Mouse (Mus musculus): ENCODE results near the gene Blmh. TPM values are rescaled to one million over a fixed set of nuclear protein-coding genes. Genes with fewer than 3 reads are reported as not detected.

Gene Blmh
- polyA plus RNA-seq, 1 experiment from 2014 or later, result 134 TPM

GRCm38 (mm10) chr11:76898751-76899150 is 25.9 kb upstream of the Blmh start:
- no peak overlapping the region for H3K4me2 ChIP-seq (replicated peaks)
- ATAC-seq (replicated peaks), result no peak
- H3K9ac ChIP-seq (replicated peaks), result no peak overlapping the region
- H3K27ac ChIP-seq (replicated peaks), result no peak overlapping the region
- no peaks in the 10 kb centered on the region for H3K27me3 ChIP-seq
- H3K36me3 ChIP-seq, result no peaks in the 10 kb centered on the region
- no peaks in the 10 kb centered on the region for H3K9me3 ChIP-seq
- H3K4me1 ChIP-seq, result no peaks in the 10 kb centered on the region
- no peak overlapping the region for H3K4me3 ChIP-seq
- WGBS, result 91% methylated on average over 3 of the region's 3 CpGs

DNA sequence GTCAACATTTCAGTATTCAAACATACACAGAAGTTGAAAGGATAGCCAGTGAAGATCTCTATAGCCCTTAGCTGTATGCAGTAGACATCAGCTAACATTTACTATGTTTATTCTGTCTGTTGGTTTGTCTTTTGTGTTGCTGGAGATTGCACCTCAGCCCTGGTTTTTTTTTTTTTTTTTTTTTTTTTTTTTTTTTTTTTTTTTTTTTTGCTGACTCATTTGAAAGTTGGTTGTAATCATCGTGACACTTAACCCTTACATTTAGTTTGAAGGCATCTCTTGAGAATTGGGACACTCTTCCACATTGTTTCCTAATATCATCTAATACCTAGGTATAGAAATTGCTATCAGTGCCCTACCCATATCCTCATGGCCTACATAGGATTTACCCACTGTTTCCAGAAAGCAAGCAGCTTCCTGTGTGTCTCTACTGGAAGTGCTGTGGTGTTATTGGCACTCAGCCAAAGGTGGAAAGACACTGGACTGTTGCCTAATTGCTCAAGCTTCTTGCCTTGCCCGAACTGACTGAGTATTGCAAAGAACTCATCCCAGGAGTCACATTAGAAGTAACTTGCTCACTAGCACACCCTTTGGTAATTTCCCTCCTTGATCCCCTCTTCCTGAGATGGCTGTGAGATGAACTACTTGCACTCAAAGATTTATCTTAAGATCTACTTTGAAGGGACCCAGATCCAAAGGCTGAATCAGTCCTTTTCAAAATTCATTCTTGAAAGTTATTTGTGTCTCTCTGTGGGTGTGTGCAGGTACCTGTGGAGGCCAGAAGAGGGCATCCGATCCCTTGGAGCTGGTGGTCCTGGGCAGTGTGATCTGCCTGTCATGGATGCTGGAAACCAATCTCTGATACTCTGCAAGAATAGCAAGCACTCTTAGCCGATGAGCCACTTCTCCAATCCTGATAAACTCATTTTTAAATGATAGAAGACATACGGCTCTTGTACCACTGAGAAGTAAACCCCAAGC is 24.6 kb upstream of the Blmh start:
- WGBS, result 66% methylated on average over 5 of the region's 5 CpGs
- Histone ChIP-seq H3K9me3 (no peaks in the 10 kb centered on the region), H3K4me1 (no peaks in the 10 kb centered on the region), H3K9ac (replicated peaks) (no peak overlapping the region), H3K4me3 (no peak overlapping the region), H3K27ac (replicated peaks) (no peak overlapping the region), H3K4me2 (replicated peaks) (no peak overlapping the region), H3K36me3 (no peaks in the 10 kb centered on the region), H3K27me3 (no peaks in the 10 kb centered on the region)
- no peak for ATAC-seq (replicated peaks)

GRCm38 (mm10) chr11:76901579-76902361 is 22.8 kb upstream of the Blmh start, which contains the start of gene Tmigd1:
Tmigd1 (plus strand) TSS chr11:76902159.
- 80% methylated on average over 7 of the region's 7 CpGs for WGBS
- no peaks in the 10 kb centered on the region for H3K36me3 ChIP-seq
- H3K4me1 ChIP-seq, result no peaks in the 10 kb centered on the region
- H3K27me3 ChIP-seq, result no peaks in the 10 kb centered on the region
- ATAC-seq (replicated peaks), result no peak
- H3K9me3 ChIP-seq, result no peaks in the 10 kb centered on the region
- H3K4me2 ChIP-seq (replicated peaks), result no peak within 1 kb of the TSS
- no peak within 1 kb of the TSS for H3K9ac ChIP-seq (replicated peaks)
- H3K27ac ChIP-seq (replicated peaks), result no peak within 1 kb of the TSS
- H3K4me3 ChIP-seq, result no peak within 1 kb of the TSS

DNA sequence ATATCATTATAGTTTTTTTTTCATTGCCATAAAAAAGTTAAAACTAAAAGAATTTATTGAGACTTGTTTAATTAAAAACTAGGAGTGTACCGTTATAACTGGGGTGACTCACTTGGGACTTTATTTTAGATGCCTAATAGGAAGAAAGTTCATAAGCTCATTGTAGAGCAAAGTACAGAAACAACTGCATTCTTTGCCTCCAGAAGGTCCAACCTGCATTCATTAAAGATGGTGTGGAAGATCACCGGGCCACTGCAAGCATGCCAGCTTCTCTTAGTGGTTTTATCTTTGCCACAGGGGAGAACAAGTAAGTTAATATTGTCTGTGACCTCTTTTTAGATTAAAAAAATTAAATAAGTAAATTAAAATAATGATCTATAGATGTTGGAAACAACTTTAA is 20.3 kb upstream of the Blmh start:
- H3K36me3 ChIP-seq, result no peaks in the 10 kb centered on the region
- no peaks in the 10 kb centered on the region for H3K9me3 ChIP-seq
- H3K27me3 ChIP-seq, result no peaks in the 10 kb centered on the region
- H3K4me3 ChIP-seq, result no peak overlapping the region
- H3K4me1 ChIP-seq, result no peaks in the 10 kb centered on the region
- no peak overlapping the region for H3K27ac ChIP-seq (replicated peaks)
- 85% methylated on average over 2 of the region's 2 CpGs for WGBS
- no peak for ATAC-seq (replicated peaks)
- no peak overlapping the region for H3K9ac ChIP-seq (replicated peaks)
- no peak overlapping the region for H3K4me2 ChIP-seq (replicated peaks)

DNA sequence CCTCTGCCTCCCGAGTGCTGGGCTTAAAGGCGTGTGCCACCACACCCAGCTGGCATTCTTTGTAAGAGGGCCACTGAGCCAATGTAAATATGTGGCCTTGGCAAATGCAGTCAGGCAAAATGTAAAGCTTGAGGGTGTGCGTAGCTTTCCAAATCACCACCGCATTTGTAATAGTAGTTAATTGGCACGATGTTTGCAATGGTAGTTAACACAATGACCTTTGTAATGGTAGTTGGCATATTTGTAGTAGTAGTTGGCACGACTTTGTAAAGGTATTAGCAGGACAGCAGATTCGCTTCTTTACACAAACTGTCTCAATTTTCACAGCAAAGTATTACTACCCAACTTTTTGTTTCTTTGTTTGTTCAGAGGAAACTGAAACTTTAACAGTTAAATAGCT is 16.0 kb upstream of the Blmh start:
- no peak overlapping the region for H3K27ac ChIP-seq (replicated peaks)
- H3K9me3 ChIP-seq, result no peaks in the 10 kb centered on the region
- no peak overlapping the region for H3K4me3 ChIP-seq
- H3K27me3 ChIP-seq, result no peaks in the 10 kb centered on the region
- ATAC-seq (replicated peaks), result no peak
- WGBS, result 74% methylated on average over 7 of the region's 7 CpGs
- no peak overlapping the region for H3K9ac ChIP-seq (replicated peaks)
- no peak overlapping the region for H3K4me2 ChIP-seq (replicated peaks)
- H3K36me3 ChIP-seq, result no peaks in the 10 kb centered on the region
- peaks cover 17% of the 10 kb centered on the region for H3K4me1 ChIP-seq

GRCm38 (mm10) chr11:76911325-76912054 is 13.1 kb upstream of the Blmh start:
- Histone ChIP-seq H3K27ac (replicated peaks) (peak overlapping the region; percentile 64), H3K27me3 (no peaks in the 10 kb centered on the region), H3K9ac (replicated peaks) (no peak overlapping the region), H3K36me3 (no peaks in the 10 kb centered on the region), H3K4me1 (peaks cover 17% of the 10 kb centered on the region), H3K4me2 (replicated peaks) (0 out of 2 replicates have a peak overlapping the region, but pooled peaks have one; percentile 4), H3K4me3 (no peak overlapping the region), H3K9me3 (no peaks in the 10 kb centered on the region)
- 21% methylated on average over 3 of the region's 3 CpGs for WGBS
- ATAC-seq (replicated peaks), result peak; percentile 29; the same call in 1 of the 2 replicates

DNA sequence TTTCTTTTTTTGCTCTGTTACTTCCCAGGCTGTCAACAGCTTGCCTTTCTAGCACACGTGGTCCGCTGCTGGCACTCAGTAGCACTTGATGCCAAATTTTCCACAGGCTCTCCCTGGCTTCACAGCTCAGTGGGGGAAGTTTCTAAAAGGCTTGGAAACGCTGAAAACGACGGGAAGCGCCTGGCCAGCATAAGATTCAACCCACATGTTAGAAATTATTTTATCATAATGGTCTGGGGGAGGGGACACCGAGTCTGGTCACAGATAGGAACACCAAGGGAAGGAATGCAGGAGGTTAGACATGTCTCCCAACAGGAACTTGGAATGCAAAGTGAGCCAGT is 12.6 kb upstream of the Blmh start:
- H3K27ac ChIP-seq (replicated peaks), result peak overlapping the region; percentile 64
- H3K9ac ChIP-seq (replicated peaks), result no peak overlapping the region
- no peak overlapping the region for H3K4me2 ChIP-seq (replicated peaks)
- H3K9me3 ChIP-seq, result no peaks in the 10 kb centered on the region
- H3K36me3 ChIP-seq, result no peaks in the 10 kb centered on the region
- H3K4me3 ChIP-seq, result no peak overlapping the region
- no peaks in the 10 kb centered on the region for H3K27me3 ChIP-seq
- peak; percentile 71; the same call in 1 of the 2 replicates for ATAC-seq (replicated peaks)
- peaks cover 20% of the 10 kb centered on the region for H3K4me1 ChIP-seq
- 34% methylated on average over 7 of the region's 7 CpGs for WGBS

DNA sequence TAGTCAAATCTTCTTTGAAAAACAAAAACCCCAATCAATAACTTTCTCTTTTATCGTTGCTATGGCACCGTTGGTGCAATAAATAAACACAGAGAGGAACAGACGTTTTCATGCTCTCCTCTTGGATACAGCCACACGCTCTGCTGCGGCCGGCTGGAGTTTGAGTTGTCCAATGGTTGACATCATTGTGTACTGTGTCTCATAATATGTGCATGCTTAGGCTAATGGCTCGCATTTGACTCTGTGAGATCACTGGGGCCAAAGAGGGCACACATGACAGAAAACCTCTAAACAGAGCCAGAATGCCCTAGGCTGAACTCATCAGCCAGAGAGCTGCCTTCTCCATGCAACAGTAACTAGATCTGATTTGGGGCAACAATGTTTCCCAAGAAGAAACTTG is 10.2 kb upstream of the Blmh start:
- WGBS, result 72% methylated on average over 7 of the region's 7 CpGs
- Histone ChIP-seq H3K27me3 (no peaks in the 10 kb centered on the region), H3K9ac (replicated peaks) (no peak overlapping the region), H3K4me1 (peaks cover 21% of the 10 kb centered on the region), H3K4me3 (no peak overlapping the region), H3K36me3 (no peaks in the 10 kb centered on the region), H3K27ac (replicated peaks) (no peak overlapping the region), H3K9me3 (no peaks in the 10 kb centered on the region), H3K4me2 (replicated peaks) (no peak overlapping the region)
- no peak for ATAC-seq (replicated peaks)

GRCm38 (mm10) chr11:76916539-76917229 is 7.9 kb upstream of the Blmh start:
- Histone ChIP-seq H3K4me1 (peaks cover 14% of the 10 kb centered on the region), H3K9ac (replicated peaks) (no peak overlapping the region), H3K4me3 (no peak overlapping the region), H3K27ac (replicated peaks) (no peak overlapping the region), H3K36me3 (no peaks in the 10 kb centered on the region), H3K4me2 (replicated peaks) (no peak overlapping the region), H3K9me3 (no peaks in the 10 kb centered on the region), H3K27me3 (no peaks in the 10 kb centered on the region)
- ATAC-seq (replicated peaks), result no peak
- 47% methylated on average over 13 of the region's 13 CpGs for WGBS

DNA sequence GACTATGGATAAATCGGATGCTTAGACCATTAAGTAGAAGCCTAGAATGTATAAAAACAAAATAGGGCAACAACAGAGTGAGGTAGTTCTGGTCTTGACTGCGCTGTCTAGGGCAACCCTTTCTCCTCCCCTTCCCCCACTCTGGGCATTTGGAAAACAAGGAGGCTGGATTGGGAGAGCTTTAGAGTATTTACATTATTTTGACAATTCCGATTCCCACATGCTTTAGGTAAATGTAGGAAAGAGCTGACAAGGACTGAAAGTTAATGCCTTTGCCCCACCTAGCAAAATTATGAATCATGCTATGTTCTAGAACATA is 7.4 kb upstream of the Blmh start:
- WGBS, result 52% methylated on average over 3 of the region's 3 CpGs
- peaks cover 8% of the 10 kb centered on the region for H3K4me1 ChIP-seq

DNA sequence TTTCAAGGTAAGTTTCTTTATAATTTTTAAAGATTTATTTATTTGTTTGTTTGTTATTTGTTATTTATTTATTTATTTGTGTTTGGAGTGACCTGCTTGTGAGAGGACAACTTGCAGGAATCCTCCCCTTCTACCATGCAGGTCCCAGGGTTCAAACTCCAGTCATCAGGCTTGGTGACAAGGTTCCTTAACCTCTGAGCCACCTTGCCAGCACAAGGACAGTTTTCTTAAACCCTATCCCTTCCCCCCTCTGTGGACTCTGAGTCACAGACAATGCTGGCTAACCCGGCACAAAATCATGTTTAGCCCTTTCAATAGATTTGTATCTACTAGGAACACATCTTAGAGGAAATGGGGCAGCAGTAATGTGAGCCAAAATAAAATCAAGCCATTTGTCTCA is 4.0 kb upstream of the Blmh start:
- Histone ChIP-seq H3K27me3 (no peaks in the 10 kb centered on the region), H3K27ac (replicated peaks) (no peak overlapping the region), H3K36me3 (no peaks in the 10 kb centered on the region), H3K4me1 (peaks cover 4% of the 10 kb centered on the region; the same call in 1 of the 2 replicates), H3K4me2 (replicated peaks) (no peak overlapping the region), H3K4me3 (no peak overlapping the region), H3K9me3 (no peaks in the 10 kb centered on the region), H3K9ac (replicated peaks) (no peak overlapping the region)
- ATAC-seq (replicated peaks), result no peak
- WGBS, result 57% methylated on average over 1 of the region's 1 CpGs

More for the DNA sequence above, 7.4 kb upstream of the Blmh start:
- no peaks in the 10 kb centered on the region for H3K27me3 ChIP-seq
- H3K4me2 ChIP-seq (replicated peaks), result no peak overlapping the region
- ATAC-seq (replicated peaks), result no peak
- no peak overlapping the region for H3K27ac ChIP-seq (replicated peaks)
- no peaks in the 10 kb centered on the region for H3K36me3 ChIP-seq
- H3K4me3 ChIP-seq, result no peak overlapping the region
- H3K9ac ChIP-seq (replicated peaks), result no peak overlapping the region
- H3K9me3 ChIP-seq, result no peaks in the 10 kb centered on the region

Data from forebrain, embryonic 15.5 days (tissue).